Mouse (Mus musculus): ENCODE data around the gene Irf5.

DNA sequence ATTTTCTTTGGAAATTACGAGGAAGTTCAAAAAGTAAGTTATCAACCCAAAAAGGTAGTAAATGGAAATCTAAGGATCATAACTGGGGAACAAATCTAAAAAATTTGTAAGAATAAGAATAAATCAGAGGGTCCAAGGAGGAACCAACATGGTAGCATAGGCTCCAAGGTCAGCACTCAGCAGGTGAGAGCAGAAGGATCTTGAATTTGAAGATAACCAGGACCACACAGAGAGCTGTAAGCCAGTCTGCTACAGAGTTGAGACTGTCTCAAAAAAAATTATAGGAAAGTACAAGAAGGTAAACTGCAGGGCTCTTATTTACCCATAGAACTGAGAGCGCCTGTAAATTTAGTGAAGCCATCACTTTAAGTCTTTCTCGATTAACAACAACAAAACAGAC is 54.8 kb downstream of the Irf5 start:
- no peak for TF ChIP-seq CTCF (conservative IDR thresholded peaks at IDR 0.05; ENCODE audit: low read length)
- no peak for TF ChIP-seq NANOG (IDR thresholded peaks at IDR 0.05; ENCODE audit: borderline replicate concordance, low read length)

Data from E14TG2a.4 (cell line).